Mouse (Mus musculus) hindbrain, embryonic 12.5 days (tissue): ENCODE measurements around the gene Elf2. TPM values are rescaled to one million over a fixed set of nuclear protein-coding genes. Genes with fewer than 3 reads are reported as not detected.

Experiments used
- ATAC-seq: fragments of 200-750 bp; cut with Nextera tagmentation; 2 replicates; pipeline ENCODE4 v1.8.0; 2017; ENCODE audit warnings: moderate TSS enrichment; ENCODE audit not compliant: low FRiP score
- H3K27ac ChIP-seq: fragments of 300-500 bp; sonication (generic); 2 replicates; pipeline ENCODE4 v1.5.1; 2016; ENCODE audit warnings: mild to moderate bottlenecking
- H3K27me3 ChIP-seq: fragments of 300-500 bp; sonication (generic); 2 replicates; pipeline ENCODE4 v1.6.1; 2016; ENCODE audit warnings: mild to moderate bottlenecking
- H3K36me3 ChIP-seq: fragments of 300-500 bp; sonication (generic); 2 replicates; pipeline ENCODE4 v1.6.1; 2016; ENCODE audit warnings: mild to moderate bottlenecking
- H3K4me1 ChIP-seq: fragments of 300-500 bp; sonication (generic); 2 replicates; pipeline ENCODE4 v1.6.1; 2016
- H3K4me2 ChIP-seq: fragments of 300-500 bp; sonication (generic); replicated peaks from 2 replicates; pipeline ENCODE4 v1.6.1; 2016; ENCODE audit warnings: mild to moderate bottlenecking
- H3K4me3 ChIP-seq: fragments of 300-500 bp; sonication (generic); 2 replicates; pipeline ENCODE4 v1.5.1; 2016; ENCODE audit warnings: mild to moderate bottlenecking
- H3K9ac ChIP-seq: fragments of 300-500 bp; sonication (generic); 2 replicates; pipeline ENCODE4 v1.6.1; 2016; ENCODE audit warnings: mild to moderate bottlenecking, moderate library complexity
- H3K9me3 ChIP-seq: fragments of 300-500 bp; sonication (generic); replicated peaks from 2 replicates; pipeline ENCODE4 v1.6.1; 2016; ENCODE audit warnings: mild to moderate bottlenecking
- WGBS: fragments of 180-500 bp; shearing (Covaris S2); methylation state at CpG from one replicate; pipeline ENCODE4 v1.1.7; 2016; 5-methylcytosine and 5-hydroxymethylcytosine counted together
- microRNA-seq: library from miRNA; unstranded; fragments of <30 nt; microRNA quantifications from one replicate; pipeline ENCODE4, GENCODE M21; 2017
- polyA plus RNA-seq: library from polyadenylated mRNA; unstranded; fragments of >200 nt; fragmentation: Nextera tagmentation; extraction: Ambion mirVana; gene quantifications from 2 replicates; pipeline ENCODE4 v1.2.1, GENCODE M21; 2016

Elf2 gene
- polyA plus RNA-seq, 1 experiment from 2014 or later: 46.7 TPM

- H3K4me3 ChIP-seq: no peak overlapping the region
- ATAC-seq: no peak
- no peaks in the 10 kb centered on the region for H3K27me3 ChIP-seq
- no peaks in the 10 kb centered on the region for H3K36me3 ChIP-seq
- no peak overlapping the region for H3K27ac ChIP-seq
- no peak overlapping the region for H3K9ac ChIP-seq
- no peak overlapping the region for H3K4me2 ChIP-seq
- H3K4me1 ChIP-seq: no peaks in the 10 kb centered on the region
- 79% methylated on average over 7 of the region's 7 CpGs for WGBS
- no peaks in the 10 kb centered on the region for H3K9me3 ChIP-seq
Measured at GRCm38 (mm10) chr3:51206521-51206920, 133.9 kb downstream of the Elf2 start.

DNA sequence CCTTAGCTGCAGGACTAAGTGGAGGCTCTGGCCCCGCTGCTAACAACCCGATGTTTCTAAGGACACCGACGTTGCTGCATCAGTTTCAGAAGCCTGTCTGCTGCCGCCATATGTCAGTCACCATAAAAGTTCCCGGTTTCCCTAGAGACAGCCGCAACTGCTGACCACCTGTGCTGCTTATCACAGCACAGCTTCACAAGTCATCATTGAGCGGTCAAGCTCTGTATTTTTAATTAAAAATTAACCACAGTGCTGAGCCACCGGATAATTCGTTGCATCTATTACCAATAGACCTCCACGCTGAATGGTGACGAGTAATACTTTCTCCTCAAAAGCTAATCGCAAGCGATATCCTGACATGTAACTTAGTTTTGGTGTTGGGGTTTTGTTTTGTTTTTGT lies 135.6 kb downstream of the Elf2 start:
- H3K27ac ChIP-seq: no peak overlapping the region
- H3K9me3 ChIP-seq: no peaks in the 10 kb centered on the region
- H3K36me3 ChIP-seq: no peaks in the 10 kb centered on the region
- no peak overlapping the region for H3K4me2 ChIP-seq
- no peak for ATAC-seq
- no peaks in the 10 kb centered on the region for H3K27me3 ChIP-seq
- 90% methylated on average over 14 of the region's 14 CpGs for WGBS
- H3K9ac ChIP-seq: no peak overlapping the region
- H3K4me3 ChIP-seq: no peak overlapping the region
- H3K4me1 ChIP-seq: no peaks in the 10 kb centered on the region

DNA sequence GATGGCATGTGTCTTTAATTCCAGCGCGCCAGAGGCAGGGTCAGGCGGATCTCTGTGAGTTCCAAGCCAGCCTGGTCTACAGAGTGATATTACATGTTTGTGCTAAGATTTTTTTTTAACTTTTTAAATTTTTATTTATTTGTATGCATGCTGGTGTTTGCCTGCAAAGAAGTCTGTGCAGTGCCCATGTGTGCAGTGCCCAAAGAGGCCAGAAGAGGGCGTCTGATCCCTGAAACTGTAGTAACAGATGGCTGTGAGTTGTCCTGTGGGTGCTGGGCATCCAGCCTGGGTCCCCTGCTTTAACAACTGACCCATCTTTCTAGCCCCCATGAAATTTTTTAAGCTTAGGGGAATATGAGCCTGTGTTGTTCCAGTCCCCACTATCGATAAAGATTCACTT lies 136.0 kb downstream of the Elf2 start:
- H3K4me2 ChIP-seq: no peak overlapping the region
- H3K27me3 ChIP-seq: no peaks in the 10 kb centered on the region
- H3K9ac ChIP-seq: no peak overlapping the region

GRCm38 (mm10) chr3:51203906-51204305 lies 136.6 kb downstream of the Elf2 start:
- Histone ChIP-seq H3K4me2 (no peak overlapping the region), H3K27me3 (no peaks in the 10 kb centered on the region), H3K4me3 (no peak overlapping the region), H3K9ac (no peak overlapping the region), H3K4me1 (no peaks in the 10 kb centered on the region), H3K36me3 (no peaks in the 10 kb centered on the region), H3K27ac (no peak overlapping the region), H3K9me3 (no peaks in the 10 kb centered on the region)
- ATAC-seq: no peak
- 84% methylated on average over 6 of the region's 6 CpGs for WGBS

More for the DNA sequence above, 136.0 kb downstream of the Elf2 start:
- Histone ChIP-seq H3K4me3 (no peak overlapping the region), H3K4me1 (no peaks in the 10 kb centered on the region), H3K27ac (no peak overlapping the region), H3K9me3 (no peaks in the 10 kb centered on the region), H3K36me3 (no peaks in the 10 kb centered on the region)
- WGBS: 88% methylated on average over 5 of the region's 5 CpGs
- no peak for ATAC-seq

Small RNA genes lying within 50 kb of the gene (microRNA-seq; reads per million reads assigned to microRNA genes)
- gene Gm24282: not detected

Other genes with a start within 250 kb of the Elf2 start
- gene Noct, start 116.2 kb downstream of the Elf2 start, polyA plus RNA-seq: 18.5 and 19.3 TPM in 2 replicates
- gene Mgarp, start 56.1 kb upstream of the Elf2 start, polyA plus RNA-seq: 5.0 and 5.3 TPM in 2 replicates
- gene Ndufc1, start 68.3 kb upstream of the Elf2 start, polyA plus RNA-seq: 692 and 752 TPM in 2 replicates
- gene Naa15, start 74.5 kb upstream of the Elf2 start, polyA plus RNA-seq: 68.1 and 69.0 TPM in 2 replicates
- gene Rab33b, start 143.3 kb upstream of the Elf2 start, polyA plus RNA-seq: 22.3 and 24.2 TPM in 2 replicates
- gene Setd7, start 220.2 kb upstream of the Elf2 start, polyA plus RNA-seq: 4.5 and 5.0 TPM in 2 replicates